10 mouse cellular contexts compared by ENCODE assay signal in genomic region chr15:38414318-38415090, GRCm38 (mm10).
DNase-seq lines count a peak whose midpoint lies in the region; ATAC-seq and TF ChIP-seq lines count a peak whose summit lies in the region.
"Had no signal": no experiment of that assay in that cellular context is flagged by ENCODE, and none has a peak within 500 bp of the region (broad histone marks: within the 10 kb centered on the region; RNA-seq: fewer than 3 reads in every experiment).

No protein-coding gene starts in this region.

- H3K4me2 ChIP-seq in heart, embryonic 13.5 days = 0 out of 2 replicates have a peak overlapping the region, but pooled peaks have one; percentile 2

- H3K4me1 ChIP-seq in heart, embryonic 13.5 days = peaks cover 14% of the 10 kb centered on the region
- 0 out of 2 replicates have a peak, but pooled peaks cover 5% of the 10 kb centered on the region for H3K4me1 ChIP-seq in hindbrain, embryonic 10.5 days (replicated peaks)

- H3K27me3 ChIP-seq in heart, embryonic 13.5 days (replicated peaks) = no peaks in the 10 kb centered on the region
- no peaks in the 10 kb centered on the region for H3K27me3 ChIP-seq in hindbrain, embryonic 10.5 days (ENCODE audit: insufficient read depth, poor library complexity, severe bottlenecking)

- TF ChIP-seq CTCF in brain, embryonic 14.5 days (IDR thresholded peaks at IDR 0.05; ENCODE audit: borderline replicate concordance, extremely low read depth, insufficient read depth, insufficient read length) = no peak

- no peak for TF ChIP-seq POLR2A in brain, embryonic 14.5 days (IDR thresholded peaks at IDR 0.05; ENCODE audit: borderline replicate concordance, extremely low read depth, insufficient read depth, insufficient read length, poor library complexity, severe bottlenecking)

- DNase-seq in kidney, adult 9 months = peak; percentile 20
- DNase-seq in kidney, adult 18-20 months = no peak
- DNase-seq in brain, embryonic 14.5 days (ENCODE audit: low read depth) = peak; percentile 53
- DNase-seq in kidney, postnatal 4 days = peak; percentile 52 to 69
- no peak for DNase-seq in hindbrain, embryonic 10.5 days (ENCODE audit: low spot score)
- DNase-seq: cerebellum, postnatal 25 days; thymus, adult 2 months had no signal

- H3K4me3 ChIP-seq in heart, embryonic 13.5 days = no peak overlapping the region
- H3K4me3 ChIP-seq in hindbrain, embryonic 10.5 days = no peak overlapping the region

- H3K9ac ChIP-seq in heart, embryonic 13.5 days = no peak overlapping the region

- H3K36me3 ChIP-seq in heart, embryonic 13.5 days = no peaks in the 10 kb centered on the region
- no peaks in the 10 kb centered on the region for H3K36me3 ChIP-seq in hindbrain, embryonic 10.5 days

- no peaks in the 10 kb centered on the region for H3K9me3 ChIP-seq in heart, embryonic 13.5 days
- no peaks in the 10 kb centered on the region for H3K9me3 ChIP-seq in hindbrain, embryonic 10.5 days

- no peak; the same call in 1 of the 2 replicates for ATAC-seq in heart, embryonic 13.5 days (ENCODE audit: extremely low read depth, insufficient number of reproducible peaks, low FRiP score, low TSS enrichment)
- ATAC-seq in erythroblast, adult 5-6 weeks (replicated peaks; ENCODE audit: low FRiP score, poor library complexity, severe bottlenecking) = no peak
- ATAC-seq in inflammation-experienced regulatory T-cells, adult 6 months = no peak

- peak overlapping the region; percentile 84 for H3K27ac ChIP-seq in heart, embryonic 13.5 days (replicated peaks)
- no peak overlapping the region for H3K27ac ChIP-seq in hindbrain, embryonic 10.5 days

- 61% methylated on average over 8 of the region's 8 CpGs for WGBS in heart, embryonic 13.5 days
- WGBS in hindbrain, embryonic 10.5 days = 85% methylated on average over 8 of the region's 8 CpGs

Comparison
In these comparisons a context has a peak if more than half of its experiments do, and no peak if none do; other contexts are left out.
1. DNase-seq: peak in kidney, adult 9 months (single experiment), brain, embryonic 14.5 days (single experiment) and kidney, postnatal 4 days (2 of 2); none in kidney, adult 18-20 months (single experiment) and hindbrain, embryonic 10.5 days (single experiment).